ENCODE assay signal across 33 mouse cellular contexts in genomic region chr2:180741421-180741820, GRCm38 (mm10). TPM values are rescaled to one million over a fixed set of nuclear protein-coding genes. Genes with fewer than 3 reads are reported as not detected.
"Had no signal": no experiment of that assay in that cellular context is flagged by ENCODE, and none has a peak within 500 bp of the region (broad histone marks: within the 10 kb centered on the region; RNA-seq: fewer than 3 reads in every experiment).

No protein-coding gene starts in this region.

- H3K4me1 ChIP-seq: heart, embryonic 12.5 days; intestine, embryonic 15.5 days; limb, embryonic 10.5 days; limb, embryonic 12.5 days had no signal

- H3K27me3 ChIP-seq: hindbrain, embryonic 12.5 days; limb, embryonic 12.5 days had no signal

- DNase-seq: gastrocnemius, postnatal 25 days; heart, adult 2 months; heart, postnatal 10 days; heart, postnatal 4 days; kidney, adult 18-20 months; kidney, adult 8-10 months; kidney, postnatal 10 days; kidney, postnatal 4 days; liver had no signal

- H3K4me3 ChIP-seq: heart, adult 2 months; heart, embryonic 12.5 days; hindbrain, embryonic 10.5 days; hindbrain, embryonic 12.5 days; intestine, embryonic 15.5 days; layer of hippocampus, adult 2 months; left cerebral cortex, adult 2 months; limb, embryonic 10.5 days; limb, embryonic 12.5 days had no signal

- H3K9ac ChIP-seq: heart, embryonic 12.5 days; hindbrain, embryonic 12.5 days; hindbrain, embryonic 14.5 days; intestine, embryonic 15.5 days; limb, embryonic 12.5 days had no signal

- H3K27ac ChIP-seq: heart, adult 2 months; hindbrain, embryonic 10.5 days; hindbrain, embryonic 12.5 days; hindbrain, embryonic 14.5 days; intestine, embryonic 15.5 days; layer of hippocampus, adult 2 months; left cerebral cortex, adult 2 months; limb, embryonic 10.5 days; limb, embryonic 12.5 days had no signal

- H3K36me3 ChIP-seq: heart, embryonic 12.5 days; hindbrain, embryonic 10.5 days; hindbrain, embryonic 12.5 days; intestine, embryonic 15.5 days; limb, embryonic 10.5 days; limb, embryonic 12.5 days had no signal

- H3K9me3 ChIP-seq: heart, embryonic 12.5 days; hindbrain, embryonic 10.5 days; hindbrain, embryonic 12.5 days; intestine, embryonic 15.5 days; limb, embryonic 10.5 days; limb, embryonic 12.5 days had no signal

RNA-seq across cellular contexts. Expression of gene Slc17a9, which starts 16.4 kb away (rescaled TPM):
- total RNA-seq: gastrocnemius, adult 18-20 months had no signal

RNA-seq across cellular contexts. Expression of gene Bhlhe23, which starts 35.3 kb away (rescaled TPM):
- total RNA-seq: gastrocnemius, adult 18-20 months; gastrocnemius, adult 8-10 months; gastrocnemius, postnatal 25 days; gastrocnemius, postnatal 4 days; granulocyte monocyte progenitor cell, adult 5-6 weeks; heart, adult 2 months; heart, postnatal 10 days; heart, postnatal 25 days; heart, postnatal 4 days; layer of hippocampus, adult 2 months; layer of hippocampus, postnatal 25 days; left cerebral cortex, adult 2 months; left cerebral cortex, postnatal 14 days had no signal
- polyA plus RNA-seq: heart, adult 2 months; heart, embryonic 12.5 days; heart, embryonic 14.5 days; heart, embryonic 16.5 days; inflammation-experienced regulatory T-cells, adult 6 months; intestine, embryonic 15.5 days; intestine, postnatal 0 days; kidney, embryonic 14.5 days; kidney, embryonic 16.5 days; limb, embryonic 10.5 days; limb, embryonic 12.5 days; limb, embryonic 14.5 days; liver, embryonic 11.5 days had no signal
